Mouse (Mus musculus): ENCODE measurements at regions not wholly inside any gene's neighbourhood (a gene's known extent, or its start where the extent isn't known, plus 50 kb on each side); places are given as distances from the start of the nearest gene placed in this dataset.
A peak's percentile ranks its signal among the peaks of the same experiment; 100 is the strongest.

GRCm38 (mm10) chr17:88132601-88133346 lies 67.7 kb upstream of the Fbxo11 start:
- Histone ChIP-seq H3K27me3 (ENCODE audit: control insufficient read depth, insufficient read depth, low read length) (no peaks in the 10 kb centered on the region), H3K9ac (ENCODE audit: low read depth, low read length) (peak overlapping the region; percentile 25), H3K27ac (no peak overlapping the region), H3K4me1 (ENCODE audit: control insufficient read depth, insufficient read depth, low read length) (peaks cover 3% of the 10 kb centered on the region), H3K4me3 (no peak overlapping the region), H3K79me2 (replicated peaks; ENCODE audit: control insufficient read depth, insufficient read depth, low read length) (no peaks in the 10 kb centered on the region), H3K36me3 (ENCODE audit: control insufficient read depth, insufficient read depth, low read length) (no peaks in the 10 kb centered on the region)
- TF ChIP-seq POLR2A (IDR thresholded peaks at IDR 0.05; ENCODE audit: insufficient read depth, low read depth, low read length) (peak; percentile 20; the same call in 1 of the 2 replicates), EP300 (IDR thresholded peaks at IDR 0.05; ENCODE audit: insufficient read depth, low read depth, low read length) (no peak)
- peak; percentile 38 to 43 for DNase-seq
- WGBS, result 48% methylated on average over 23 of the region's 23 CpGs
- intact Hi-C loops (cut with DNase I), result no loop called here

DNA sequence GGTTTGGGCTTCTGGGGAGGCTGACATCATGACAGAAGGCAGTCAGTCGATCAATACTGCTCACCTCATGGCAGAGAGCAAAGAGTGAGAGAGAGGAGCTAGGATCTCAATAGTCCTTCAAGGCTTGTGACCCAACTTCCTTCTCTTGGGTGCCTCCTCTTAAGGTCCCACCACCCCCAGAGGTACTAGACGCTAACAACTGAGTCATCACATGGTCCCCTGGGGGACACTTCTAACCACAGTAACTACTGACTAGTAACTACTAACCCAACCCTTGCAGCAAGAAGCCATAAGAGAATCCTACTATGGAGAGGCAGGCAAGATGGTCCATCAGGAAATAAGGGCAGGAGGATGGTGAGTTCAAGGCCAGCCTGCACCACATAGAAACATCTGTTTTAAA lies 69.5 kb upstream of the Fbxo11 start:
- intact Hi-C loops (cut with DNase I), result no loop called here
- TF ChIP-seq POLR2A (IDR thresholded peaks at IDR 0.05; ENCODE audit: insufficient read depth, low read depth, low read length), result no peak
- TF ChIP-seq EP300 (IDR thresholded peaks at IDR 0.05; ENCODE audit: insufficient read depth, low read depth, low read length), result no peak
- no peak for TF ChIP-seq CTCF (IDR thresholded peaks at IDR 0.05)
- Histone ChIP-seq H3K27ac (no peak overlapping the region), H3K79me2 (replicated peaks; ENCODE audit: control insufficient read depth, insufficient read depth, low read length) (no peaks in the 10 kb centered on the region), H3K36me3 (ENCODE audit: control insufficient read depth, insufficient read depth, low read length) (no peaks in the 10 kb centered on the region), H3K4me3 (no peak overlapping the region), H3K27me3 (ENCODE audit: control insufficient read depth, insufficient read depth, low read length) (no peaks in the 10 kb centered on the region), H3K9ac (ENCODE audit: low read depth, low read length) (no peak overlapping the region), H3K4me1 (ENCODE audit: control insufficient read depth, insufficient read depth, low read length) (peaks cover 3% of the 10 kb centered on the region)
- no peak for DNase-seq
- WGBS, result 91% methylated on average over 2 of the region's 2 CpGs

DNA sequence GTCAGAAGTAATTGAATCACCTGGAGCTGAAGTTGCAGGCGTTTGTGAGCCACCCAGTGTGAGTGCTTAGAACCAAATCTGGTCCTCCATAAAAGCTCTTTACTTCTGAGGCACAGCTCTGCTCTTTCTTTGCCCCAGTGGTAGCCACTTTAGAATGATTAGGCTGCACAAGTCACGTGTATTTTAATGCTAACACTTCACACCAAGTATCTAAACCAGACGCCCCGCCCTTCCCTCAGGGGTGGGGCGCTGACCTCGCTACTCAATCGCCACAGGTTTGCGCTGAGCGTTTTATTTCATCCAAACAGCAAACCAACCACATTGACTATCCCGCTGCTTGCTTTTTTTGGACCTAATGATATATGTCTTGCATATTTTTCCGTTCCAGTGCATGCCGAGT lies 76.4 kb upstream of the Fbxo11 start:
- DNase-seq, result no peak
- Histone ChIP-seq H3K27ac (no peak overlapping the region), H3K4me3 (no peak overlapping the region), H3K9ac (ENCODE audit: low read depth, low read length) (no peak overlapping the region), H3K79me2 (replicated peaks; ENCODE audit: control insufficient read depth, insufficient read depth, low read length) (no peaks in the 10 kb centered on the region), H3K27me3 (ENCODE audit: control insufficient read depth, insufficient read depth, low read length) (no peaks in the 10 kb centered on the region), H3K36me3 (ENCODE audit: control insufficient read depth, insufficient read depth, low read length) (no peaks in the 10 kb centered on the region), H3K4me1 (ENCODE audit: control insufficient read depth, insufficient read depth, low read length) (no peaks in the 10 kb centered on the region)
- TF ChIP-seq CTCF (IDR thresholded peaks at IDR 0.05) (no peak), EP300 (IDR thresholded peaks at IDR 0.05; ENCODE audit: insufficient read depth, low read depth, low read length) (no peak), POLR2A (IDR thresholded peaks at IDR 0.05; ENCODE audit: insufficient read depth, low read depth, low read length) (no peak)
- intact Hi-C loops (cut with DNase I), result no loop called here
- 47% methylated on average over 12 of the region's 12 CpGs for WGBS

DNA sequence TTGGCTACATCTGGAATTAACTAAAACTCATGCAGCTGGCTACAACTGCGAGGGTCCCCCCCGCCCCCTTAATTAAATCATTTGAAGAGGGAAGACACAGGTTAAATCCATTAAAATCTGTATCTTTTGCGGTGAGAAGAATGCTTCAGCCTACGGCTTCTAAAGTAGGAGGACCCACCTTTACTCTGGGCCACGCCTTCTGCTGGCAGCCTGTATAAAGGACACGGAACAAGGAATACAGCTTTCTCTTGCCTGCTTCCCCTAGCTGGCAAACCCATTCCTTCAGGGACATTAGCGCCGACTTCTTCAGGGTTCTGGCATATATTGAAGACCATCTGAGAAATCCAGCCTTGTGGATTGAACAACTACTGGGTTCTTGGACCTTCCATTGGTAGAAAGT lies 76.9 kb upstream of the Fbxo11 start:
- DNase-seq, result no peak
- WGBS, result 60% methylated on average over 8 of the region's 8 CpGs
- no peak overlapping the region for H3K9ac ChIP-seq (ENCODE audit: low read depth, low read length)
- no peaks in the 10 kb centered on the region for H3K4me1 ChIP-seq (ENCODE audit: control insufficient read depth, insufficient read depth, low read length)
- no peaks in the 10 kb centered on the region for H3K79me2 ChIP-seq (replicated peaks; ENCODE audit: control insufficient read depth, insufficient read depth, low read length)
- intact Hi-C loops (cut with DNase I), result no loop called here
- TF ChIP-seq POLR2A (IDR thresholded peaks at IDR 0.05; ENCODE audit: insufficient read depth, low read depth, low read length), result no peak
- TF ChIP-seq CTCF (IDR thresholded peaks at IDR 0.05), result no peak
- TF ChIP-seq EP300 (IDR thresholded peaks at IDR 0.05; ENCODE audit: insufficient read depth, low read depth, low read length), result no peak
- H3K27me3 ChIP-seq (ENCODE audit: control insufficient read depth, insufficient read depth, low read length), result no peaks in the 10 kb centered on the region
- H3K4me3 ChIP-seq, result no peak overlapping the region
- H3K27ac ChIP-seq, result no peak overlapping the region
- H3K36me3 ChIP-seq (ENCODE audit: control insufficient read depth, insufficient read depth, low read length), result no peaks in the 10 kb centered on the region

- H3K79me2 ChIP-seq (replicated peaks; ENCODE audit: control insufficient read depth, insufficient read depth, low read length), result no peaks in the 10 kb centered on the region
- intact Hi-C loops (cut with DNase I), result no loop called here
- no peaks in the 10 kb centered on the region for H3K27me3 ChIP-seq (ENCODE audit: control insufficient read depth, insufficient read depth, low read length)
- H3K27ac ChIP-seq, result no peak overlapping the region
- no peak overlapping the region for H3K4me3 ChIP-seq
- no peak for DNase-seq
- no peaks in the 10 kb centered on the region for H3K36me3 ChIP-seq (ENCODE audit: control insufficient read depth, insufficient read depth, low read length)
- TF ChIP-seq POLR2A (IDR thresholded peaks at IDR 0.05; ENCODE audit: insufficient read depth, low read depth, low read length), result no peak
- no peak for TF ChIP-seq EP300 (IDR thresholded peaks at IDR 0.05; ENCODE audit: insufficient read depth, low read depth, low read length)
- no peak for TF ChIP-seq CTCF (IDR thresholded peaks at IDR 0.05)
- 60% methylated on average over 3 of the region's 3 CpGs for WGBS
- no peaks in the 10 kb centered on the region for H3K4me1 ChIP-seq (ENCODE audit: control insufficient read depth, insufficient read depth, low read length)
- no peak overlapping the region for H3K9ac ChIP-seq (ENCODE audit: low read depth, low read length)
Measured at GRCm38 (mm10) chr17:88142809-88143208, 77.7 kb upstream of the Fbxo11 start.

GRCm38 (mm10) chr17:88143378-88143943 lies 78.4 kb upstream of the Fbxo11 start:
- TF ChIP-seq EP300 (IDR thresholded peaks at IDR 0.05; ENCODE audit: insufficient read depth, low read depth, low read length), result no peak
- TF ChIP-seq POLR2A (IDR thresholded peaks at IDR 0.05; ENCODE audit: insufficient read depth, low read depth, low read length), result no peak
- TF ChIP-seq CTCF (IDR thresholded peaks at IDR 0.05), result no peak
- Histone ChIP-seq H3K4me1 (ENCODE audit: control insufficient read depth, insufficient read depth, low read length) (no peaks in the 10 kb centered on the region), H3K79me2 (replicated peaks; ENCODE audit: control insufficient read depth, insufficient read depth, low read length) (no peaks in the 10 kb centered on the region), H3K4me3 (no peak overlapping the region), H3K27me3 (ENCODE audit: control insufficient read depth, insufficient read depth, low read length) (no peaks in the 10 kb centered on the region), H3K9ac (ENCODE audit: low read depth, low read length) (no peak overlapping the region), H3K27ac (no peak overlapping the region), H3K36me3 (ENCODE audit: control insufficient read depth, insufficient read depth, low read length) (no peaks in the 10 kb centered on the region)
- intact Hi-C loops (cut with DNase I), result no loop called here
- WGBS, result 85% methylated on average over 3 of the region's 3 CpGs
- no peak for DNase-seq
